Mouse (Mus musculus) small intestine, adult 2 months (tissue): ENCODE data around the gene Gtpbp8. TPM values are rescaled to one million over a fixed set of nuclear protein-coding genes. Genes with fewer than 3 reads are reported as not detected.
A peak's percentile ranks its signal among the peaks of the same experiment; 100 is the strongest.

Source experiments
- H3K27ac ChIP-seq: fragments of 200-500 bp; 2 replicates; pipeline ENCODE4 v1.5.1; 2012; ENCODE audit warnings: low read depth, low read length, control low read depth, inconsistent platforms; ENCODE audit not compliant: insufficient read depth
- H3K27me3 ChIP-seq: fragments of 200-500 bp; 2 replicates; pipeline ENCODE4 v1.6.1; 2012; ENCODE audit warnings: mild to moderate bottlenecking, moderate library complexity, low read length, inconsistent platforms; ENCODE audit not compliant: control insufficient read depth, insufficient read depth
- H3K36me3 ChIP-seq: fragments of 200-500 bp; 2 replicates; pipeline ENCODE4 v1.6.1; 2012; ENCODE audit warnings: mild to moderate bottlenecking, low read length, control low read depth, inconsistent platforms; ENCODE audit not compliant: control insufficient read depth, insufficient read depth
- H3K4me1 ChIP-seq: fragments of 200-500 bp; 2 replicates; pipeline ENCODE4 v1.6.1; 2012; ENCODE audit warnings: low read length, inconsistent platforms, mixed read lengths; ENCODE audit not compliant: control insufficient read depth, insufficient read depth, insufficient read length
- H3K4me3 ChIP-seq: fragments of 200-500 bp; 2 replicates; pipeline ENCODE4 v1.5.1; 2012; ENCODE audit warnings: low read depth, mild to moderate bottlenecking, control low read depth, inconsistent platforms, low read length, moderate library complexity
- CTCF ChIP-seq: fragments of 200-500 bp; IDR thresholded peaks from 2 replicates; pipeline ENCODE4 v1.5.1; 2012; ENCODE audit warnings: low read depth, mild to moderate bottlenecking, control low read depth, inconsistent platforms, low read length, moderate library complexity, mixed read lengths; ENCODE audit not compliant: insufficient replicate concordance, insufficient read length; ENCODE audit errors: extremely low read depth
- POLR2A ChIP-seq: fragments of 200-500 bp; IDR thresholded peaks from 2 replicates; pipeline ENCODE4 v1.6.1; 2012; ENCODE audit warnings: low read depth, mild to moderate bottlenecking, control low read depth, inconsistent platforms, low read length, moderate library complexity
- WGBS: fragments of 180-500 bp; shearing (Covaris S2); methylation state at CpG from one replicate; pipeline ENCODE4 v1.1.7; 2018; 5-methylcytosine and 5-hydroxymethylcytosine counted together
- polyA plus RNA-seq: library from polyadenylated mRNA; depleted of rRNA; stranded (reverse); fragments of >200 nt; gene quantifications from 2 replicates; pipeline ENCODE4 v1.2.3, GENCODE M21; 2012

Gtpbp8 gene
- polyA plus RNA-seq, 1 experiment: 6.1 TPM

- Histone ChIP-seq H3K27ac (no peak overlapping the region), H3K4me1 (no peaks in the 10 kb centered on the region), H3K27me3 (no peaks in the 10 kb centered on the region), H3K36me3 (0 out of 2 replicates have a peak, but pooled peaks cover 2% of the 10 kb centered on the region), H3K4me3 (no peak overlapping the region)
- TF ChIP-seq CTCF: no peak
- TF ChIP-seq POLR2A: no peak
- WGBS: 73% methylated on average over 2 of the region's 2 CpGs
These were observed 29.0 kb downstream of the Gtpbp8 start for GRCm38 (mm10) chr16:44717141-44717634.

GRCm38 (mm10) chr16:44716305-44717140 is 29.6 kb downstream of the Gtpbp8 start:
- Histone ChIP-seq H3K27ac (no peak overlapping the region), H3K36me3 (0 out of 2 replicates have a peak, but pooled peaks cover 2% of the 10 kb centered on the region), H3K4me3 (no peak overlapping the region), H3K4me1 (no peaks in the 10 kb centered on the region), H3K27me3 (no peaks in the 10 kb centered on the region)
- TF ChIP-seq CTCF: no peak
- TF ChIP-seq POLR2A: no peak
- 19% methylated on average over 10 of the region's 10 CpGs for WGBS

- no peak overlapping the region for H3K27ac ChIP-seq
- 73% methylated on average over 4 of the region's 4 CpGs for WGBS
- TF ChIP-seq CTCF (no peak), POLR2A (no peak)
These were observed 42.7 kb downstream of the Gtpbp8 start for GRCm38 (mm10) chr16:44703458-44703857.

GRCm38 (mm10) chr16:44702272-44702671 is 43.9 kb downstream of the Gtpbp8 start:
- Histone ChIP-seq H3K27ac (no peak overlapping the region), H3K36me3 (no peaks in the 10 kb centered on the region), H3K27me3 (no peaks in the 10 kb centered on the region), H3K4me3 (no peak overlapping the region), H3K4me1 (peaks cover 8% of the 10 kb centered on the region; the same call in 1 of the 2 replicates)
- TF ChIP-seq CTCF (no peak), POLR2A (no peak)
- WGBS: 35% methylated on average over 5 of the region's 5 CpGs

More at GRCm38 (mm10) chr16:44703458-44703857, 42.7 kb downstream of the Gtpbp8 start:
- no peaks in the 10 kb centered on the region for H3K36me3 ChIP-seq
- no peaks in the 10 kb centered on the region for H3K27me3 ChIP-seq
- H3K4me1 ChIP-seq: 0 out of 2 replicates have a peak, but pooled peaks cover 5% of the 10 kb centered on the region
- H3K4me3 ChIP-seq: no peak overlapping the region

GRCm38 (mm10) chr16:44701155-44701554 is 45.0 kb downstream of the Gtpbp8 start:
- Histone ChIP-seq H3K36me3 (no peaks in the 10 kb centered on the region), H3K4me3 (no peak overlapping the region), H3K27me3 (no peaks in the 10 kb centered on the region), H3K4me1 (peaks cover 8% of the 10 kb centered on the region; the same call in 1 of the 2 replicates), H3K27ac (no peak overlapping the region)
- TF ChIP-seq CTCF (no peak), POLR2A (no peak)
- 87% methylated on average over 3 of the region's 3 CpGs for WGBS

GRCm38 (mm10) chr16:44697473-44698205 is 48.5 kb downstream of the Gtpbp8 start:
- Histone ChIP-seq H3K4me1 (peaks cover 5% of the 10 kb centered on the region; the same call in 1 of the 2 replicates), H3K27ac (peak overlapping the region; percentile 51), H3K27me3 (no peaks in the 10 kb centered on the region), H3K4me3 (no peak overlapping the region), H3K36me3 (no peaks in the 10 kb centered on the region)
- TF ChIP-seq CTCF (no peak), POLR2A (no peak)
- WGBS: 31% methylated on average over 5 of the region's 5 CpGs
